Mouse (Mus musculus) layer of hippocampus, adult 8-10 months (tissue): ENCODE measurements at regions not wholly inside any gene's neighbourhood (a gene's known extent, or its start where the extent isn't known, plus 50 kb on each side); places are given as distances from the start of the nearest gene placed in this dataset.

Experiments
- DNase-seq, 2 experiments: peaks; one replicate each; pipeline ENCODE4 v3.0.0; 2022; ENCODE audit warnings: low spot score in 2 of 2

DNA sequence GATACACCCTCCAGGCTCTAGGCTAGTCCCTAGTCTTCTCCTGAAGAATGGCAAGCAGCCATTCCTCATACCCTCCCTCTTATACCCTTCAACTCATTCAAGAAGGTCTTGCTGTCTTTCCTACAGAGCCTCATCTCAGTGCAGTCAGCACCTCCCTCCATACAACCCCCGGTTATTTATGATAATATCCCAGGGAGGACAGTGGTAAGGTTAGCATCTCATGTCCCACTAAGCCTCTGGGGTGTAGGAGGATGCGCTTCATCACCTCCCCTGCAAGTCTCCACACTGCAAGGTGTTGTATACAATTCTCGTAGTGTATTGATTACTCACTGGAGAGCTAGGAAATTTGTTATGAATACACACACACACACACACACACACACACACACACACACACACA is 80.2 kb upstream of the Shisa6 start:
- no peak for DNase-seq

GRCm38 (mm10) chr11:66606646-66607045 is 80.9 kb upstream of the Shisa6 start:
- DNase-seq = no peak

DNA sequence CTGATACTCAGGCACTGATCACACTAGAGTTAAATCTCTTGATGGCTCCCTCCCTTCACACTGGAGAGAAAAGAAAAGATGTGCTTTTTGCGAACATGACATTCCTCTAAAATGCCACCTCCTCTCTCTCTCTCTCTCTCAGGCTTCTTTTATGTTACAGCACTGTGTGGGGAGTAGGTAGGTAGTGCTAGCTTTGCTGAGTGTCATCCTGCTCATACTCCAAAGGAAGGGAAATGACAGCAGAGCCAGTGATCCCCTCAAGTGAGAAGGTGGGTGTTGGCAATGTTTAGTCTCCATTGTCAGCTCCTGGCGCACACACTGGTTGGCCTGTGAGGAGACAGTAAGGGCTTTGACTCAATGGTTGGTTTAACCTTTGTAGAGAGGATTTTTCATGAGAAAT is 84.0 kb upstream of the Shisa6 start:
- DNase-seq = no peak

DNA sequence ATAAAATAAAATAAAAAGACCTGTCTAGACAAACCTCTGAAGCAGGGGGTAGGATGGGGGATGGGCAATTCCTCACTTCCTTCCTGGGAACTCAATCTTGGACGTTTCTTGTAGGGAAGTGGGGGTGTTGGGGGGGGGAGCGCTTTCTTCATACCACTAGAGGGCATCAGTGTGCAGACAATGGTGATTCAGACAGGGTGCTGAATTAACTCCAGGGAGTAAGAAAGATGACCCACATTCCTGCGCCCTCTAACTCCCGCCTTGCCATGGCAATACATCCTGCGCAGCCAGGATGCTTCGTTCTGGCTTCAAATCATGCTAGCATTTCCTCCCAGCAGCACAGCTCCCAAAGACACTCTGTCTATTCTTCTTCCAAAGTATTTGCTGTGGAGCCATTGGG is 87.4 kb upstream of the Shisa6 start:
- peak in 1 of 2 experiments; percentile 7 for DNase-seq

GRCm38 (mm10) chr11:66625491-66625890 is 99.7 kb upstream of the Shisa6 start:
- peak; percentile 8 to 29 for DNase-seq

GRCm38 (mm10) chr11:66656810-66657209 is 131.0 kb upstream of the Shisa6 start:
- no peak for DNase-seq

- DNase-seq = peak; percentile 75 to 82
Observed at GRCm38 (mm10) chr11:66674581-66674980, 148.8 kb upstream of the Shisa6 start.

- DNase-seq = no peak
Observed at GRCm38 (mm10) chr11:66680057-66680621, 154.4 kb upstream of the Shisa6 start.

DNA sequence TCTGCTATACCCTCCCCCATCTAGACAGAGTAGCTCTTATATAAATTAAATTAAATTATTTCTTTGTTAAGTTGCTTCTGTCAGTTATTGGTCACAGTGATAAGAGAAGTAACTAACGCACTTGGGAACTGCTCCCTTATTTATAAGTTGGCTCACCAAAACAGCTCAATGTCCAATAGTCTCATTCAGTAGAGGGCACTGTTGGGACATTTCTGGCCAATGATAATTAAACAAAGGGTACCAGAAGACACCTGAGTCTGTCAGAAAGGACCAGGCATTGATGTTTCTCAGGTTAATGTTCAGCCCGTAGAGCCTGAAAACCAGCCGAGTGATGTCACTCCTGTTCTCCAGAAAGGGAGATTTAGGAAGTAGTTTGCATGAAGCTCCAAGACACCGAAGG is 156.1 kb upstream of the Shisa6 start:
- no peak for DNase-seq

- no peak for DNase-seq
Observed at GRCm38 (mm10) chr11:66684181-66684580, 158.4 kb upstream of the Shisa6 start.

DNA sequence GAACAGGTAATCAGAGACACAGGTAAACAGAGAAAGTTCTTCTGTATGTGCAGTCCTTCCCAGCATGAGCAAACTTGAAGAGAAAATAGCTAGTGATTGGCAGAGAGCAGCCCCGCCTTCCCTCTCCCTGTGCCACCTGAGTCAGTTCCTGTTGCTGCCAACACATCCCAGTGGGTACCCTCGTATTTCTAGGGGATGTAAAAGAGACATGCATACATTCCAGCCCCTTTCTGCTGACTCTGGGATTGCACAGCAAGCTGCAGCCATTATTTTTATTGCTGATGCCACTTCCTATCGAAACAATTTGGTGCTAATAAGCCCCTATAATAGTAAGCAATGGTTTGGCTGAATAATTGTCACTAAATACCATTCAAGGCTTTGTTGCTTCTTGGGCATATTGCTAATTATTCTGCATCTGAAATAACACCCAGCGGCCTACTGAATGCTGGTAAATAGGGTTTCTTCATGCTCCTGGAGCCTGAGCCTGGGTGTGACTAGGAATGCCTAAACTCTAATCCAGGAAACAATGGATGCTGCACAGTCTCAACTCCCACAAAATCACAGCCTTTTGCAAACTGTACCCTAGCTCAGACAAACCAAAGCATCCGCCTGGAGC is 169.0 kb upstream of the Shisa6 start:
- no peak for DNase-seq

GRCm38 (mm10) chr11:66696791-66697190 is 171.0 kb upstream of the Shisa6 start:
- no peak for DNase-seq

DNA sequence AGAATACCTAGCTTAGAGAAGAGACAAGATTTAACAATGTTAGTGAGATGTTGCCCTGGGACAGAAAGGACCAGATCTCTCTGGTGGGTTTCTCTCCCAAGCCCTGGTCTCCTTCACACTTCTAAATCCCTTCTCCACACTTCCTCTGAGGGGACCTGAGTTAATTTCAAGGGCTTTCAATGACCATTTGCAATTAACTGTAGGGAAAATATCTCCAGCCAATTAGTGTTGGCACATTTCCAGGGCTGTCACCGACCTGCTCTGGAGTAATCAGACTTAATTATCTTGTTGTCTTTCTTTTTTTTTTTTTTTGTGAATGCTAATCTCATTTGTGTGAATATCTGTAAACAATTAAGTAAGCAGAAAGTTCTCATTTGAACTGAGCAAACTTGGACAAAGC is 166.3 kb upstream of the Pirt start:
- DNase-seq = no peak

DNA sequence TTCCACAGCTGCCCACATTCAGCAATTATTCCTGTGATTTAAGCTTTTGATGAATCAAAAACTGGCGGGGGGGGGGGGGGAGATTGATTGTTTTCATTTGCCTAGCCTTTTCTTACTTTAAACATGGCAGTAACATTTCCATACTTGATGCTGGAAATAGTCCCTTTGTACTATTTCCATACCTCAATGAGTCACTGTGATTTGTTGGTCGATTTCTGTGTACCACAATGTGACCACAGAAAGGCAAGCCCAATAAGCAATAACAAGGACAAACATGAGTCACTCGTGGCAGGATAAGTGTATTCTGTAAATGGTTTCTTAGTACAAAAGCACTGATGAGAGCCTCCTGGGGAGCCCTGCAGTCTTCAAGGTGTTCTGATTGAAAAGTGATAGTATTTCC is 121.8 kb upstream of the Pirt start:
- no peak for DNase-seq

GRCm38 (mm10) chr11:66806887-66807286 is 104.9 kb upstream of the Pirt start:
- DNase-seq = no peak

DNA sequence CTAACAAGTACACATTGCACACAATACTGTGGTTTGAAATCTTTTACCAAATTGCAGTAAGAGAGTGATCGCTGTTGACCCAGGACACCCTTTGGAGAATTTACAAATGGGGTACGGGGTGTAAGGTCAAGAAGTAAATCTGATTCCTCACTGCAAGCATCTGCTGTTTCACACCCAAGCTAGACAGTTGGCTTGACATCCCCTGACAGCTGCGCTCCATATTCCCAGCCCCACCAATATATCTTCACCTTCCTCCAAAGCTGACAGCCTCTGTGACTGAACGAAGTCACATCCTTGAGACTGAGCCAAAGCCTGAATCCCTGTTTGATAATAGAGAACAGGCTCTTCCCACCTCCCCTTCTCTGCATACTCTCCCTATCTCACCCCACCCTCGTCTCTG is 98.5 kb upstream of the Pirt start:
- DNase-seq = no peak

- no peak for DNase-seq
Observed at GRCm38 (mm10) chr11:66813731-66814130, 98.0 kb upstream of the Pirt start.

DNA sequence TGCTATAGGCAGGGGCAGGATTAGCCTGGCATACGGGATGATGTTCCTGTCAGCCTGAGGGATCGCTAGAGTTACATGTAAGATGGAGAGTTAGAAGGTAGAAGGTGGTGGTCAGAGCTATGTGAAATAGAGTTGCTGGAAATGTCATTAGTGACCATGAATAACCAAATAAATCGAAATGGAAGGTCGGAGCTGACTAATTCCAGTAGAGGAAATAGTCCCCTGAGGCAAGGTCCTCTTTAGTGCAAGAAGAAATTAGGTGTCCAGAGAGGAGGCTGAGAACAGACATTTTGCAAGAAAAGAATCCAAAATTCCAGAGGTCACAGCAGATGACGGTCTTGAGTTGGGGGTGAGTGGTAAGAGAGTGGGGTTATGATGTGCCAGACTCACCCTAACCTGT is 75.9 kb upstream of the Pirt start:
- no peak for DNase-seq

GRCm38 (mm10) chr11:66836633-66837380 is 75.0 kb upstream of the Pirt start:
- no peak for DNase-seq

DNA sequence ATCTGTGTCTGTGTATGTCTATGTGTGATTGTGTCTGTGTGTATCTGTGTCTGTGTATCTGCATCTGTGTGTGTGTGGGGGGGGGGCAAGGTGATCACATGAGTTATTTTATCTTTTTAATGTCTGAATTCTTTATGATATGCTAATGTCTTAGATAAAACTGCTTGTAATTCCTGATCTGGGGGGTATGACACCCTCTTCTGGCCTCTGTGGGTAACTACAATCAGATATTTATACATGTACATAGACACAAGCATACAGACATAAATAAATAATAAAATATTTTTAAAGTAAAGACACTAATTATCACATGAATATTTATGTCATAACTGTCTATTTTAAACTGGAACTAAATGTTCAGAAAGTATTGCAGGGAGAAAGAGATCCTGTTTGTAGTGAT is 66.5 kb upstream of the Pirt start:
- DNase-seq = no peak

- peak; percentile 25 to 33 for DNase-seq
Observed at GRCm38 (mm10) chr11:66846043-66846775, 65.6 kb upstream of the Pirt start.
